Mouse (Mus musculus) lung, embryonic 16.5 days (tissue): ENCODE measurements around the gene Nuak2. TPM values are rescaled to one million over a fixed set of nuclear protein-coding genes. Genes with fewer than 3 reads are reported as not detected.
A peak's percentile ranks its signal among the peaks of the same experiment; 100 is the strongest.

Source experiments
- ATAC-seq: fragments of 200-750 bp; cut with Nextera tagmentation; 2 replicates; pipeline ENCODE4 v1.8.0; 2017; ENCODE audit warnings: low read depth, mild to moderate bottlenecking, moderate library complexity
- H3K27ac ChIP-seq: fragments of 300-500 bp; sonication (generic); 2 replicates; pipeline ENCODE4 v1.5.1; 2014; ENCODE audit warnings: mild to moderate bottlenecking, control low read depth, low read length
- H3K27me3 ChIP-seq: fragments of 300-500 bp; sonication (generic); 2 replicates; pipeline ENCODE4 v1.6.1; 2014; ENCODE audit warnings: low read depth, low read length, mixed read lengths; ENCODE audit not compliant: control insufficient read depth, insufficient read depth
- H3K36me3 ChIP-seq: fragments of 300-500 bp; sonication (generic); 2 replicates; pipeline ENCODE4 v1.6.1; 2014; ENCODE audit warnings: low read length; ENCODE audit not compliant: control insufficient read depth, insufficient read depth
- H3K4me1 ChIP-seq: fragments of 300-500 bp; sonication (generic); replicated peaks from 2 replicates; pipeline ENCODE4 v1.6.1; 2014; ENCODE audit warnings: low read length, mixed read lengths; ENCODE audit not compliant: control insufficient read depth, insufficient read depth
- H3K4me2 ChIP-seq: fragments of 300-500 bp; sonication (generic); 2 replicates; pipeline ENCODE4 v1.6.1; 2014; ENCODE audit warnings: low read depth, low read length, control low read depth
- H3K4me3 ChIP-seq: fragments of 300-500 bp; sonication (generic); 2 replicates; pipeline ENCODE4 v1.5.1; 2014; ENCODE audit warnings: mild to moderate bottlenecking, low read length, control low read depth
- H3K9ac ChIP-seq: fragments of 300-500 bp; sonication (generic); 2 replicates; pipeline ENCODE4 v1.6.1; 2014; ENCODE audit warnings: low read length, control low read depth
- H3K9me3 ChIP-seq: fragments of 300-500 bp; sonication (generic); 2 replicates; pipeline ENCODE4 v1.6.1; 2016; ENCODE audit warnings: low read length; ENCODE audit not compliant: control insufficient read depth
- WGBS: fragments of 180-500 bp; shearing (Covaris S2); extraction: QIAGEN DNeasy Blood & Tissue Kit; methylation state at CpG from one replicate; pipeline ENCODE4 v1.1.7; 2014; 5-methylcytosine and 5-hydroxymethylcytosine counted together
- polyA plus RNA-seq: library from polyadenylated mRNA; unstranded; fragments of >200 nt; fragmentation: Nextera tagmentation; extraction: Ambion mirVana; gene quantifications from 2 replicates; pipeline ENCODE4 v1.2.1, GENCODE M21; 2015

Gene Nuak2
- polyA plus RNA-seq, 1 experiment from 2014 or later = 23.4 TPM

GRCm38 (mm10) chr1:132364896-132365557 lies 49.1 kb downstream of the Nuak2 start:
- H3K9ac ChIP-seq = no peak overlapping the region
- H3K4me2 ChIP-seq = no peak overlapping the region
- H3K4me1 ChIP-seq = peaks cover 3% of the 10 kb centered on the region
- no peak overlapping the region for H3K4me3 ChIP-seq
- 81% methylated on average over 7 of the region's 7 CpGs for WGBS
- H3K27ac ChIP-seq = no peak overlapping the region
- no peaks in the 10 kb centered on the region for H3K9me3 ChIP-seq
- H3K36me3 ChIP-seq = peaks cover 11% of the 10 kb centered on the region
- ATAC-seq = no peak
- H3K27me3 ChIP-seq = no peaks in the 10 kb centered on the region

GRCm38 (mm10) chr1:132365645-132366044 lies 49.7 kb downstream of the Nuak2 start:
- ATAC-seq = no peak
- Histone ChIP-seq H3K4me3 (no peak overlapping the region), H3K4me1 (peaks cover 8% of the 10 kb centered on the region), H3K9ac (no peak overlapping the region), H3K36me3 (peaks cover 4% of the 10 kb centered on the region), H3K27ac (no peak overlapping the region), H3K27me3 (no peaks in the 10 kb centered on the region), H3K9me3 (no peaks in the 10 kb centered on the region), H3K4me2 (no peak overlapping the region)
- WGBS = 69% methylated on average over 4 of the region's 4 CpGs

- 69% methylated on average over 8 of the region's 8 CpGs for WGBS
- no peaks in the 10 kb centered on the region for H3K36me3 ChIP-seq
- H3K4me3 ChIP-seq = no peak overlapping the region
- H3K9me3 ChIP-seq = no peaks in the 10 kb centered on the region
- H3K27me3 ChIP-seq = no peaks in the 10 kb centered on the region
- no peak for ATAC-seq
- no peak overlapping the region for H3K9ac ChIP-seq
- H3K4me1 ChIP-seq = peaks cover 13% of the 10 kb centered on the region
- H3K4me2 ChIP-seq = no peak overlapping the region
- H3K27ac ChIP-seq = no peak overlapping the region
Measured at GRCm38 (mm10) chr1:132366235-132366634, 50.3 kb downstream of the Nuak2 start.

GRCm38 (mm10) chr1:132366937-132367336 lies 51.0 kb downstream of the Nuak2 start:
- H3K9ac ChIP-seq = no peak overlapping the region; the same call in 1 of the 2 replicates
- H3K4me3 ChIP-seq = no peak overlapping the region
- WGBS = 81% methylated on average over 6 of the region's 6 CpGs

GRCm38 (mm10) chr1:132367692-132368506 lies 52.0 kb downstream of the Nuak2 start:
- Histone ChIP-seq H3K4me2 (no peak overlapping the region), H3K9me3 (no peaks in the 10 kb centered on the region), H3K36me3 (no peaks in the 10 kb centered on the region), H3K9ac (no peak overlapping the region), H3K4me3 (no peak overlapping the region), H3K27ac (peak overlapping the region; percentile 76), H3K27me3 (no peaks in the 10 kb centered on the region), H3K4me1 (peaks cover 28% of the 10 kb centered on the region)
- ATAC-seq = peak; percentile 74
- WGBS = 18% methylated on average over 7 of the region's 7 CpGs

More at GRCm38 (mm10) chr1:132366937-132367336, 51.0 kb downstream of the Nuak2 start:
- Histone ChIP-seq H3K36me3 (no peaks in the 10 kb centered on the region), H3K4me2 (no peak overlapping the region), H3K4me1 (peaks cover 21% of the 10 kb centered on the region), H3K9me3 (no peaks in the 10 kb centered on the region), H3K27me3 (no peaks in the 10 kb centered on the region), H3K27ac (no peak overlapping the region)
- no peak for ATAC-seq

- no peak overlapping the region for H3K4me2 ChIP-seq
- H3K27me3 ChIP-seq = no peaks in the 10 kb centered on the region
- WGBS = 48% methylated on average over 9 of the region's 9 CpGs
- H3K9me3 ChIP-seq = no peaks in the 10 kb centered on the region
- no peaks in the 10 kb centered on the region for H3K36me3 ChIP-seq
- no peak overlapping the region for H3K4me3 ChIP-seq
- H3K9ac ChIP-seq = 0 out of 2 replicates have a peak overlapping the region, but pooled peaks have one; percentile 10
- ATAC-seq = peak; percentile 89
- peaks cover 52% of the 10 kb centered on the region for H3K4me1 ChIP-seq
- H3K27ac ChIP-seq = peak overlapping the region; percentile 68
Measured at GRCm38 (mm10) chr1:132370681-132371173, 54.8 kb downstream of the Nuak2 start.

GRCm38 (mm10) chr1:132371298-132372081 lies 55.6 kb downstream of the Nuak2 start:
- Histone ChIP-seq H3K9ac (no peak overlapping the region), H3K4me1 (peaks cover 57% of the 10 kb centered on the region)

GRCm38 (mm10) chr1:132372354-132372753 lies 56.4 kb downstream of the Nuak2 start:
- Histone ChIP-seq H3K36me3 (no peaks in the 10 kb centered on the region), H3K27me3 (no peaks in the 10 kb centered on the region), H3K4me3 (no peak overlapping the region), H3K4me1 (peaks cover 57% of the 10 kb centered on the region), H3K27ac (peak overlapping the region; percentile 21; the same call in 1 of the 2 replicates), H3K9me3 (no peaks in the 10 kb centered on the region), H3K4me2 (no peak overlapping the region), H3K9ac (no peak overlapping the region)
- no peak for ATAC-seq
- 79% methylated on average over 5 of the region's 5 CpGs for WGBS

More at GRCm38 (mm10) chr1:132371298-132372081, 55.6 kb downstream of the Nuak2 start:
- peak overlapping the region; percentile 68 for H3K27ac ChIP-seq
- H3K4me2 ChIP-seq = no peak overlapping the region
- H3K4me3 ChIP-seq = no peak overlapping the region
- ATAC-seq = peak; percentile 4; the same call in 1 of the 2 replicates
- no peaks in the 10 kb centered on the region for H3K27me3 ChIP-seq
- no peaks in the 10 kb centered on the region for H3K9me3 ChIP-seq
- 41% methylated on average over 8 of the region's 8 CpGs for WGBS
- H3K36me3 ChIP-seq = no peaks in the 10 kb centered on the region
